Mouse (Mus musculus) MN1 (cell line): ENCODE results near the gene Rbbp6.
A peak's percentile ranks its signal among the peaks of the same experiment; 100 is the strongest.

ENCODE experiments used
- DNase-seq: peaks from one replicate; pipeline ENCODE4 v3.0.0-alpha.2; 2016; ENCODE audit warnings: low spot score

The Rbbp6 gene

GRCm38 (mm10) chr7:122970864-122971420, 5.5 kb downstream of the Rbbp6 start:
- DNase-seq = peak; percentile 32

GRCm38 (mm10) chr7:122972006-122972689, 6.7 kb downstream of the Rbbp6 start:
- no peak for DNase-seq

- no peak for DNase-seq
Measured at GRCm38 (mm10) chr7:122979514-122979913, 14.0 kb downstream of the Rbbp6 start.

- no peak for DNase-seq
Measured at GRCm38 (mm10) chr7:122998189-122998588, 32.7 kb downstream of the Rbbp6 start.

- DNase-seq = no peak
Measured at GRCm38 (mm10) chr7:122999871-123000396, 34.4 kb downstream of the Rbbp6 start.

- no peak for DNase-seq
Measured at GRCm38 (mm10) chr7:123000796-123001195, 35.3 kb downstream of the Rbbp6 start.

- no peak for DNase-seq
Measured at GRCm38 (mm10) chr7:123001341-123002027, 36.0 kb downstream of the Rbbp6 start.

GRCm38 (mm10) chr7:123002028-123002410, 36.5 kb downstream of the Rbbp6 start:
- no peak for DNase-seq

GRCm38 (mm10) chr7:123003207-123003606, 37.7 kb downstream of the Rbbp6 start:
- no peak for DNase-seq

GRCm38 (mm10) chr7:123004442-123004841, 39.0 kb downstream of the Rbbp6 start:
- DNase-seq = no peak

- no peak for DNase-seq
Measured at GRCm38 (mm10) chr7:123006251-123006650, 40.8 kb downstream of the Rbbp6 start.

GRCm38 (mm10) chr7:123007743-123008142, 42.3 kb downstream of the Rbbp6 start:
- no peak for DNase-seq

- DNase-seq = no peak
Measured at GRCm38 (mm10) chr7:123013466-123013865, 48.0 kb downstream of the Rbbp6 start.

GRCm38 (mm10) chr7:123014729-123015128, 49.2 kb downstream of the Rbbp6 start:
- no peak for DNase-seq

GRCm38 (mm10) chr7:123017627-123018026, 52.1 kb downstream of the Rbbp6 start:
- DNase-seq = peak; percentile 37

GRCm38 (mm10) chr7:123025123-123025522, 59.6 kb downstream of the Rbbp6 start:
- DNase-seq = no peak

GRCm38 (mm10) chr7:123030295-123030694, 64.8 kb downstream of the Rbbp6 start:
- DNase-seq = no peak

- peak; percentile 85 for DNase-seq
Measured at GRCm38 (mm10) chr7:123030709-123031181, 65.3 kb downstream of the Rbbp6 start.

GRCm38 (mm10) chr7:123031211-123031743, 65.8 kb downstream of the Rbbp6 start:
- peak; percentile 21 for DNase-seq

GRCm38 (mm10) chr7:123035314-123035713, 69.8 kb downstream of the Rbbp6 start:
- DNase-seq = no peak

- DNase-seq = peak; percentile 20
Measured at GRCm38 (mm10) chr7:123039302-123039701, 73.8 kb downstream of the Rbbp6 start.

- DNase-seq = no peak
Measured at GRCm38 (mm10) chr7:123045146-123045545, 79.7 kb downstream of the Rbbp6 start.
